30 mouse cellular contexts compared by ENCODE assay signal in the genomic region with DNA sequence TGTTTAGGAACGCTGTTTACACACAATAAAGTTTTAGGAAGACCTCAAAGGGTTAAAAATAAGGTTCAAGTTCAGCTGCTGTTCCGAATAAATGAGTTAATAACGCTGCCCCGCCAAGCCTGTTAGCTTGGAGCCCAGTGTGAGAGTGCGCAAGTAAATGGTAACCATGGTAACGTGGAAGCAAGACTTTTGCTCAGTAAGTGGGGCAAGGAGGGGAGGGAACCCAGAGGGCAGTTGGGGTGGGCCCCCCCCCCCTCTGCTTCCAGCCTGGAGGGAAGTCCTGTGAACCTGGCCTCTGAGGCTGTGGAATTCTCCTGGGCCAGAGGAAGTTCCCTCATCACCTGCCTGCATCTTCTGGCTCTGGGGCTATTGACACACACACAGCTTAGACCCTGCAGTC. TPM values are rescaled to one million over a fixed set of nuclear protein-coding genes. Genes with fewer than 3 reads are reported as not detected.
A peak's percentile ranks its signal among the peaks of the same experiment; 100 is the strongest.
DNase-seq lines count a peak whose midpoint lies in the region; ATAC-seq lines count a peak whose summit lies in the region.
"Had no signal": no experiment of that assay in that cellular context is flagged by ENCODE, and none has a peak within 500 bp of the region (broad histone marks: within the 10 kb centered on the region; RNA-seq: fewer than 3 reads in every experiment).

No protein-coding gene starts in this region.

- H3K9me3 ChIP-seq in forebrain, embryonic 13.5 days (replicated peaks): no peaks in the 10 kb centered on the region
- no peaks in the 10 kb centered on the region; the same call in 1 of the 2 replicates for H3K9me3 ChIP-seq in forebrain, embryonic 11.5 days (ENCODE audit: control insufficient read depth, low read length)
- H3K9me3 ChIP-seq in neural tube, embryonic 13.5 days: no peaks in the 10 kb centered on the region
- H3K9me3 ChIP-seq in neural tube, embryonic 15.5 days (replicated peaks): no peaks in the 10 kb centered on the region
- H3K9me3 ChIP-seq in midbrain, embryonic 13.5 days: no peaks in the 10 kb centered on the region
- H3K9me3 ChIP-seq: embryonic facial prominence, embryonic 13.5 days; heart, embryonic 10.5 days; limb, embryonic 15.5 days; liver, embryonic 15.5 days; neural tube, embryonic 12.5 days had no signal

- no peak overlapping the region for H3K4me3 ChIP-seq in forebrain, embryonic 13.5 days
- H3K4me3 ChIP-seq in forebrain, embryonic 11.5 days (ENCODE audit: low read depth, low read length): no peak overlapping the region
- no peak overlapping the region for H3K4me3 ChIP-seq in neural tube, embryonic 13.5 days
- H3K4me3 ChIP-seq in neural tube, embryonic 15.5 days (replicated peaks): no peak overlapping the region
- H3K4me3 ChIP-seq in midbrain, embryonic 13.5 days (replicated peaks): no peak overlapping the region
- H3K4me3 ChIP-seq: embryonic facial prominence, embryonic 13.5 days; heart, embryonic 10.5 days; limb, embryonic 15.5 days; liver, embryonic 15.5 days; neural tube, embryonic 12.5 days had no signal

- DNase-seq in forebrain, embryonic 11.5 days (ENCODE audit: low spot score): no peak
- DNase-seq in kidney, adult 8-10 months: no peak
- DNase-seq in adrenal gland, postnatal 25 days: no peak
- no peak for DNase-seq in left cerebral cortex, adult 11 months (ENCODE audit: low spot score)
- DNase-seq: adrenal gland, postnatal 36 days; cerebellum, adult 8-10 months; kidney, adult 18-20 months; kidney, postnatal 10 days; layer of hippocampus, postnatal 36 days; right cerebral cortex, postnatal 14 days; spleen, adult 18-20 months had no signal

- peaks cover 68% of the 10 kb centered on the region for H3K4me1 ChIP-seq in forebrain, embryonic 13.5 days
- H3K4me1 ChIP-seq in forebrain, embryonic 11.5 days (replicated peaks; ENCODE audit: control insufficient read depth, insufficient read depth, low read length): peaks cover 22% of the 10 kb centered on the region
- H3K4me1 ChIP-seq in neural tube, embryonic 13.5 days (replicated peaks): peaks cover 34% of the 10 kb centered on the region
- peaks cover 27% of the 10 kb centered on the region for H3K4me1 ChIP-seq in neural tube, embryonic 15.5 days
- H3K4me1 ChIP-seq in midbrain, embryonic 13.5 days (replicated peaks): peaks cover 60% of the 10 kb centered on the region

- no peak overlapping the region for H3K4me2 ChIP-seq in forebrain, embryonic 13.5 days
- H3K4me2 ChIP-seq in forebrain, embryonic 11.5 days (ENCODE audit: low read depth, low read length, severe bottlenecking): no peak overlapping the region
- no peak overlapping the region for H3K4me2 ChIP-seq in neural tube, embryonic 13.5 days
- H3K4me2 ChIP-seq in neural tube, embryonic 15.5 days: no peak overlapping the region
- peak overlapping the region; percentile 26; the same call in 1 of the 2 replicates for H3K4me2 ChIP-seq in midbrain, embryonic 13.5 days (replicated peaks)
- H3K4me2 ChIP-seq: embryonic facial prominence, embryonic 13.5 days; limb, embryonic 15.5 days; liver, embryonic 15.5 days; neural tube, embryonic 12.5 days had no signal

- no peak overlapping the region for H3K9ac ChIP-seq in forebrain, embryonic 13.5 days
- H3K9ac ChIP-seq in forebrain, embryonic 11.5 days (ENCODE audit: low read length): no peak overlapping the region
- H3K9ac ChIP-seq in neural tube, embryonic 13.5 days: no peak overlapping the region
- no peak overlapping the region for H3K9ac ChIP-seq in neural tube, embryonic 15.5 days (replicated peaks)
- H3K9ac ChIP-seq in midbrain, embryonic 13.5 days (replicated peaks): 0 out of 2 replicates have a peak overlapping the region, but pooled peaks have one; percentile 15
- H3K9ac ChIP-seq: embryonic facial prominence, embryonic 13.5 days; limb, embryonic 15.5 days; liver, embryonic 15.5 days; neural tube, embryonic 12.5 days had no signal

- no peaks in the 10 kb centered on the region for H3K36me3 ChIP-seq in forebrain, embryonic 13.5 days (ENCODE audit: poor library complexity, severe bottlenecking)
- H3K36me3 ChIP-seq in forebrain, embryonic 11.5 days (ENCODE audit: control insufficient read depth, insufficient read depth, low read length): no peaks in the 10 kb centered on the region
- no peaks in the 10 kb centered on the region for H3K36me3 ChIP-seq in neural tube, embryonic 13.5 days
- H3K36me3 ChIP-seq in neural tube, embryonic 15.5 days: no peaks in the 10 kb centered on the region
- no peaks in the 10 kb centered on the region for H3K36me3 ChIP-seq in midbrain, embryonic 13.5 days
- H3K36me3 ChIP-seq: embryonic facial prominence, embryonic 13.5 days; heart, embryonic 10.5 days; limb, embryonic 15.5 days; liver, embryonic 15.5 days; neural tube, embryonic 12.5 days had no signal

- H3K27ac ChIP-seq in forebrain, embryonic 13.5 days: peak overlapping the region; percentile 91
- no peak overlapping the region for H3K27ac ChIP-seq in forebrain, embryonic 11.5 days (ENCODE audit: low read depth, low read length)
- 0 out of 2 replicates have a peak overlapping the region, but pooled peaks have one; percentile 23 for H3K27ac ChIP-seq in neural tube, embryonic 13.5 days (replicated peaks)
- H3K27ac ChIP-seq in neural tube, embryonic 15.5 days (replicated peaks): no peak overlapping the region
- H3K27ac ChIP-seq in midbrain, embryonic 13.5 days: peak overlapping the region; percentile 94
- H3K27ac ChIP-seq: embryonic facial prominence, embryonic 13.5 days; heart, embryonic 10.5 days; limb, embryonic 15.5 days; liver, embryonic 15.5 days; macrophage; neural tube, embryonic 12.5 days had no signal

- no peak for ATAC-seq in forebrain, embryonic 13.5 days
- ATAC-seq in forebrain, embryonic 11.5 days (replicated peaks; ENCODE audit: low FRiP score): no peak
- ATAC-seq in neural tube, embryonic 13.5 days (ENCODE audit: low read depth): no peak
- no peak for ATAC-seq in neural tube, embryonic 15.5 days (ENCODE audit: low FRiP score)
- no peak for ATAC-seq in midbrain, embryonic 13.5 days

- H3K27me3 ChIP-seq in forebrain, embryonic 13.5 days: peaks cover 7% of the 10 kb centered on the region; the same call in 1 of the 2 replicates
- H3K27me3 ChIP-seq in forebrain, embryonic 11.5 days (ENCODE audit: control insufficient read depth, insufficient read depth, low read length): peaks cover 7% of the 10 kb centered on the region; the same call in 1 of the 2 replicates
- H3K27me3 ChIP-seq in neural tube, embryonic 13.5 days: peaks cover 35% of the 10 kb centered on the region
- peaks cover 17% of the 10 kb centered on the region for H3K27me3 ChIP-seq in neural tube, embryonic 15.5 days (replicated peaks)
- peaks cover 10% of the 10 kb centered on the region; the same call in 1 of the 2 replicates for H3K27me3 ChIP-seq in midbrain, embryonic 13.5 days

- WGBS in forebrain, embryonic 13.5 days: 20% methylated on average over 6 of the region's 6 CpGs
- WGBS in forebrain, embryonic 11.5 days: 30% methylated on average over 6 of the region's 6 CpGs
- 37% methylated on average over 6 of the region's 6 CpGs for WGBS in neural tube, embryonic 13.5 days
- WGBS in neural tube, embryonic 15.5 days: 27% methylated on average over 6 of the region's 6 CpGs
- 19% methylated on average over 6 of the region's 6 CpGs for WGBS in midbrain, embryonic 13.5 days

RNA-seq across cellular contexts. Expression of gene Arhgap40, which starts 47.3 kb away (rescaled TPM):
- polyA plus RNA-seq in forebrain, embryonic 13.5 days (2015; fragmentation: Nextera tagmentation; extraction: Ambion mirVana): 0.25 and 0.28 TPM in 2 replicates
- 0.15 TPM in 1 of 2 replicates, not detected in the other for polyA plus RNA-seq in forebrain, embryonic 11.5 days (2014; fragmentation: Nextera tagmentation; extraction: Ambion mirVana)
- polyA plus RNA-seq in neural tube, embryonic 13.5 days (2015; fragmentation: Nextera tagmentation; extraction: Ambion mirVana): 0.92 and 1.4 TPM in 2 replicates
- 0.75 and 1.2 TPM in 2 replicates for polyA plus RNA-seq in neural tube, embryonic 15.5 days (2015; fragmentation: Nextera tagmentation; extraction: Ambion mirVana)
- polyA plus RNA-seq in midbrain, embryonic 13.5 days (2015; fragmentation: Nextera tagmentation; extraction: Ambion mirVana): 0.58 and 0.67 TPM in 2 replicates
- total RNA-seq in adrenal gland, postnatal 25 days (2021): not detected in 2 replicates
- total RNA-seq: adrenal gland, postnatal 36 days; CH12.LX; gastrocnemius, adult 18-20 months; layer of hippocampus, adult 18-20 months; layer of hippocampus, postnatal 36 days; MEL had no signal
- polyA plus RNA-seq: heart, embryonic 10.5 days; heart, postnatal 0 days; lung, embryonic 16.5 days; macrophage had no signal

RNA-seq across cellular contexts. Expression of gene Slc32a1, which starts 50.6 kb away (rescaled TPM):
- 4.8 and 5.6 TPM in 2 replicates for polyA plus RNA-seq in forebrain, embryonic 13.5 days (2015; fragmentation: Nextera tagmentation; extraction: Ambion mirVana)
- polyA plus RNA-seq in forebrain, embryonic 11.5 days (2014; fragmentation: Nextera tagmentation; extraction: Ambion mirVana): 1.9 and 2.5 TPM in 2 replicates
- polyA plus RNA-seq in neural tube, embryonic 13.5 days (2015; fragmentation: Nextera tagmentation; extraction: Ambion mirVana): 6.2 and 7.4 TPM in 2 replicates
- polyA plus RNA-seq in neural tube, embryonic 15.5 days (2015; fragmentation: Nextera tagmentation; extraction: Ambion mirVana): 9.7 and 11.1 TPM in 2 replicates
- 6.5 and 8.3 TPM in 2 replicates for polyA plus RNA-seq in midbrain, embryonic 13.5 days (2015; fragmentation: Nextera tagmentation; extraction: Ambion mirVana)
- total RNA-seq in adrenal gland, postnatal 25 days (2021): not detected in 2 replicates
- total RNA-seq: adrenal gland, postnatal 36 days; CH12.LX; gastrocnemius, adult 18-20 months; MEL had no signal
- polyA plus RNA-seq: embryonic facial prominence, embryonic 13.5 days; gonadal fat pad, adult 2 months; heart, embryonic 10.5 days; heart, postnatal 0 days; limb, embryonic 15.5 days; liver, embryonic 15.5 days; lung, embryonic 16.5 days; stomach, embryonic 14.5 days had no signal

RNA-seq across cellular contexts. Expression of gene Adig, which starts 57.5 kb away (rescaled TPM):
- not detected in 2 replicates for polyA plus RNA-seq in forebrain, embryonic 13.5 days (2015; fragmentation: Nextera tagmentation; extraction: Ambion mirVana)
- not detected in 2 replicates for polyA plus RNA-seq in forebrain, embryonic 11.5 days (2014; fragmentation: Nextera tagmentation; extraction: Ambion mirVana)
- polyA plus RNA-seq in neural tube, embryonic 13.5 days (2015; fragmentation: Nextera tagmentation; extraction: Ambion mirVana): not detected in 2 replicates
- not detected in 2 replicates for polyA plus RNA-seq in neural tube, embryonic 15.5 days (2015; fragmentation: Nextera tagmentation; extraction: Ambion mirVana)
- not detected in 2 replicates for polyA plus RNA-seq in midbrain, embryonic 13.5 days (2015; fragmentation: Nextera tagmentation; extraction: Ambion mirVana)
- 43.7 and 44.2 TPM in 2 replicates for total RNA-seq in adrenal gland, postnatal 25 days (2021)
- total RNA-seq: CH12.LX; layer of hippocampus, adult 18-20 months; layer of hippocampus, postnatal 36 days; left cerebral cortex, postnatal 25 days; MEL had no signal
- polyA plus RNA-seq: embryonic facial prominence, embryonic 13.5 days; heart, embryonic 10.5 days; heart, postnatal 0 days; liver, embryonic 15.5 days; lung, embryonic 16.5 days; macrophage; neural tube, embryonic 12.5 days had no signal

Comparison
In these comparisons a context has a peak if more than half of its experiments do, and no peak if none do; other contexts are left out.
1. H3K27ac ChIP-seq: peak in forebrain, embryonic 13.5 days (single experiment), neural tube, embryonic 13.5 days (single experiment) and midbrain, embryonic 13.5 days (single experiment); none in forebrain, embryonic 11.5 days (single experiment) and neural tube, embryonic 15.5 days (single experiment).